Mouse (Mus musculus): ENCODE results near the gene Gpr146. TPM values are rescaled to one million over a fixed set of nuclear protein-coding genes. Genes with fewer than 3 reads are reported as not detected.
A peak's percentile ranks its signal among the peaks of the same experiment; 100 is the strongest.
"Not testable (repeated sequence)": the region's sequence is repeated elsewhere in the genome, so short reads cannot be mapped to it uniquely, and the experiment has no call there.

Gene Gpr146
- 10 to 100 TPM; 33.7 to 37.2 TPM for total RNA-seq (2021)

- peak; percentile 84 to 85 for DNase-seq
- intact Hi-C loops (cut with DNase I): no loop called here
Observed at GRCm38 (mm10) chr5:139377468-139378270, at the start of gene Gpr146. Gene Gpr146 (plus strand): TSS chr5:139377697.

- intact Hi-C loops (cut with DNase I): loop anchor here (5.0 kb wide), 1 partner anchor 177 kb away; no protein-coding TSS in a partner anchor
- DNase-seq: no peak
Observed at GRCm38 (mm10) chr5:139330766-139331165, 46.7 kb upstream of the Gpr146 start.

- DNase-seq: peak; percentile 85 to 92
- intact Hi-C loops (cut with DNase I): loop anchor here (1.0 to 5.0 kb wide), 2 partner anchors 24 to 176 kb away; no protein-coding TSS in a partner anchor
Observed at GRCm38 (mm10) chr5:139331742-139332141, 45.8 kb upstream of the Gpr146 start.

DNA sequence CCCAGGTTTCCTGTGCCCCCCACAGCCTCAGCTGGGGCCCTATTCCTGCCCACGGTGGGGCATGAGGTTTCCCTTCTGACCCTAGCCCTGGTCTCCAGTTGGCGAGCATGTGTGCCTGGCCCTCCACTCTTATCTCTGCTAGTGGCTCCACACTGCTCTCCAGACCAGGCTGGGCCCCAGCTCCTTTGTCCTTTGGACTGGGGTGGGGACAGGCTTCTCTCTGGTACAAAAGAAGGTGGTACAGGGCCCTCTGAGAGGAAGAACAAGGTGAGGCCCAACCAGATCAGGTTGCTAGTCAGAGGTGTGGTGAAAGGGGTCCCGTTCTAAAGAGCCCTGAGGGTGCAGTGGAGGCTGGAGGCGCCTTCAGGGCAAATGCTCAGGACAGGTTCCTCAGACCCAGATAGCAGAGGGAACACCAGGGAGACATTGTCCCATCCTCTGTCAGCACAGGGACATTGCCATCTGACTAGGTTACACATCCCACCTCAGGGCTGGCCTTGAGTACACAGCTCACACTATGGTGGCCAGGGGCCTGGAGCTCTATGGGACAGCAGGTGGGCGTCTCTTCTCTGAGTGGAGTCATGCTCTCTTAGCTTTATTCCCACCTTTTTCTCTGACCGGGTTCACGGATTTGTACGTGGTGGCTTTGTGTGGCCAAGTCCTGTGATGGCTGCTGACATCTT is 44.8 kb upstream of the Gpr146 start:
- no peak for DNase-seq
- intact Hi-C loops (cut with DNase I): loop anchor here (1.0 to 5.0 kb wide), 2 partner anchors 23 to 175 kb away; no protein-coding TSS in a partner anchor

- no peak for DNase-seq
- intact Hi-C loops (cut with DNase I): loop anchor here (5.0 kb wide), 1 partner anchor 174 kb away; no protein-coding TSS in a partner anchor
Observed at GRCm38 (mm10) chr5:139333301-139334013, 44.0 kb upstream of the Gpr146 start.

GRCm38 (mm10) chr5:139334394-139334793 is 43.1 kb upstream of the Gpr146 start:
- DNase-seq: not testable (repeated sequence)
- intact Hi-C loops (cut with DNase I): loop anchor here (5.0 kb wide), 1 partner anchor 173 kb away; no protein-coding TSS in a partner anchor

DNA sequence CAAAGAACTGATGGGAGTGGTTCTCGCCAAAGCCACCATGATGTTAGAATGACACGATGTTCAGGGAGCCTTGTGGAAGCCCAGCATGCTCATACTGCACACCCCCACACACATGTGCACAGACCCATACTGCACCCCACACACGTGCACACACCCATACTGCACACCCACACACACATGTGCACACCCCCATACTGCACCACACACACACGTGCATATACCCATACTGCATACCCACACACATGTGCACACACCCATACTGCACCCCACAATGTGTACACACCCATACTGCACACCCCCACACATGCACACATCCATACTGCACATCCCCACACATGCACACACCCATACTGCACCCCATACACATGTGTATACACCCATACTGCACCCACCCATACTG is 41.9 kb upstream of the Gpr146 start:
- intact Hi-C loops (cut with DNase I): no loop called here
- no peak for DNase-seq

DNA sequence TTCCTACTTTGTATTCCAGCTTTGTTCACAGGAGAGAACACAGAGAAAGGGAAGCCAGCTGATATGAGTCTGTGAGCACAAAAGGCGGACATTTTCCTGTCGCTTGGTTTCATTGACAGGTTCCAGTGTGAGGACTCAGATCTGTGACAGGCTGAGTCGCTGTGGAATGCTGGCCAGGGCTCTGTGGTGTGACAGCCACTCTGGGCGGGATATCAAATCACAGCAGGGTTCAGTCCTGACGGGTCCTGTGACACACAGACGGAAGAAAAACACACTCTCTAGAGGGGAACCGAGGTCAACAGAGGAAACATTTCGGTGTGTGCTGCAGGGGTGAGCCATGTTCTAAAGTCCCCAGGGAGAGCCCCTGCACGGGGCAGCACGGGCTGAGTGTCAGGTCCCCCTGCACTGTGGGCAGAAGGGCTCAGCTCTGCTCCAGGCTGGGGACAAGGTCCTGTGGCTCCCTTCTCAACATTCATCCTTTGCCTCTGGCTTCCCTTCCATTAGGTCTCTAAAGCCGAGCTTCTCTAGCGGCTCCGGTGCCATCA is 39.6 kb upstream of the Gpr146 start:
- intact Hi-C loops (cut with DNase I): no loop called here
- DNase-seq: peak; percentile 47 to 53

GRCm38 (mm10) chr5:139338403-139338802 is 39.1 kb upstream of the Gpr146 start:
- intact Hi-C loops (cut with DNase I): no loop called here
- DNase-seq: peak in 1 of 2 experiments; percentile 48

GRCm38 (mm10) chr5:139338891-139339290 is 38.6 kb upstream of the Gpr146 start:
- DNase-seq: no peak
- intact Hi-C loops (cut with DNase I): no loop called here

- intact Hi-C loops (cut with DNase I): no loop called here
- DNase-seq: peak; percentile 83 to 90
Observed at GRCm38 (mm10) chr5:139344021-139344686, 33.3 kb upstream of the Gpr146 start.

DNA sequence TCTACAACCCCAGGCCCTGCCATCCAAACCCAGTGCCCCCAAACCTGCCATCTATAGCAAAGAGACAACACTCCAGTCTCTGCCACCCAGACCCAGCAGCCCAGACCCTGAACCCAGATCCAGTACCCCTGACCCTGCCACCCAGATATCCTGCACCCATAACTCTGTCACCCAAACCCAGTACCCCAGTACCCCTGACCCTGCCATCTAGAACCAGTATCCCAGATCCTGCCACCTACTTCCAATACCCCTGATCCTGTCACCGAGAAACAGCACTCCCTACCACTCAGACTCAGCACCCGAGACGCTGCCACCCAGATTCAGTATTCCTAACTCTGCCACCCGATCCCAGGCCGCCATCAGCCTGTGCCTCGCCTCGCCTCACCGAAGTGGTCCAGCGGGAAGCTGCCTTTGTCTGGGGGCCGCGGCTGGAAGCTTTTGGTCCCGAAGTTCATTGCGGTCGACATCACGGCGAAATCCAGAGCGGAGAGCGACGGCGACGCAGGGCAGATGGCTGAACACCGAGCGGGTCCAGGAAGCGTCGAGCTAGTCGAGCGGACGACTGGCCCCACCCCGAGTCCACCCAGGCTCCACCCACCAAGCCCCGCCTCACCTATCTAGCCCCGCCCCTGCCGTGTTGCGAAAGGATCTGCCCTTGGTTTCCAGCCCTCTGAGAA is 32.7 kb upstream of the Gpr146 start:
- peak; percentile 95 to 98 for DNase-seq
- intact Hi-C loops (cut with DNase I): no loop called here

DNA sequence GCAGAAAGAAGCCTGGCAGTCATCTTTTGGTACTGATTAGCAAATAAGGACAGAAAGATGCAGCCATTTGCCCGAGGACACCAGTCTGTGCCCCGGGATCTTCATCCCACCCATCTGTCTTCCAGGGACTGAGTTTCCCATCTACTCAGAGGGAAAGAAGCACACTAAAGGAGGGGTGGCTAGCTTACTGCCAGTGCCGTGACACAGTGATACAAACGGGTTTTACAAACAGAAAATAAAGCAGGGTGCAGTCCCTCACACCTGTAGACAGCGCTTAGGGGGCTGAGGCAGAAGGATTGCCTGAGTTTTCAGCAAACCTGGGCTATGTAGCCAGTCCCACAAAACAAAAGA is 32.2 kb upstream of the Gpr146 start:
- DNase-seq: no peak
- intact Hi-C loops (cut with DNase I): no loop called here

GRCm38 (mm10) chr5:139347225-139347624 is 30.3 kb upstream of the Gpr146 start:
- intact Hi-C loops (cut with DNase I): no loop called here
- DNase-seq: no peak

DNA sequence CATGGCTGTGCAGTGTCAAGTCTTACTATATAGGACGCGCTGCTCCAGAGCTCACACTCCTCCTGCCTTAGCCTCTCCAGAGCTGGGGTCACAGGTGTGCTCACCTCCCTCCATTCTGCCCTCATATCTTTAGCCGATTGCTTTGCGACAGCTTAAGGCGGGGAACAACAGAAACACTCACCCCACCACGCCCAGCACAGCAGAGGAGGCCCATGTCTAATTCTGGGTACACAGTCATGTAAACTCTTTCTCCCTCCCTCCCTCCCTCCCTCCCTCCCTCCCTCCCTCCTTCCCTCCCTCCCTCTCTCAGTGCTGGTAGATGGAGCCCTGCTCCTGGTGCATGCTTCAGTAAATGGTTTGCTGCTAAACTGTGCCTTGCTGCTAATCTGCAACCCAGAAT is 27.8 kb upstream of the Gpr146 start:
- DNase-seq: no peak
- intact Hi-C loops (cut with DNase I): loop anchor here (10.0 kb wide), 1 partner anchor 315 kb away; no protein-coding TSS in a partner anchor

GRCm38 (mm10) chr5:139351134-139351533 is 26.4 kb upstream of the Gpr146 start, which contains the start of gene Cox19:
Gene Cox19 (minus strand): TSS chr5:139351418.
- no peak for DNase-seq
- intact Hi-C loops (cut with DNase I): loop anchor here (10.0 kb wide), 1 partner anchor 314 kb away; no protein-coding TSS in a partner anchor

- DNase-seq: no peak
- intact Hi-C loops (cut with DNase I): loop anchor here (10.0 kb wide), 1 partner anchor 313 kb away; no protein-coding TSS in a partner anchor
Observed at GRCm38 (mm10) chr5:139351628-139352027, 25.9 kb upstream of the Gpr146 start.

DNA sequence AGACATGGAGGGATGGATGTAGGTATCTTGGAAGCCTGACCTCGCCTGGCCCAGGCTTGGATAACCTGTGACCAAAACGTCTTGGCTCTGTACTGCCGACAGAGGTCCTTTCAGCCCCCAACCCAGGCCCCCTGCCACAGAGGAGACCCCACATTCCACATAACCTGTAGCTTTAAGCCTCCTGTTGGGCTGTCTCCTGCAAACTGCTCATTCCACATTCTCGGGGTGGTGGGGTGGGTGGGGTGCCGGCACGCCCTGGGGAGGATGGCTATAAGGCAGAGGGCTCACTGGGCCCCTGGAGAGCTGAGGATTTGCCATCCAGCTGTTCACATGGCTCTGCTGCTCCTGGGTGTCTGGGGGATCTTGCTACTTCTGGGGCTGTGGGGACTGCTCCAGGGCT is 25.2 kb upstream of the Gpr146 start, which contains the start of gene Cyp2w1:
Cyp2w1 (plus strand) TSS at position 301 of the 400 bp plus-strand sequence.
- intact Hi-C loops (cut with DNase I): loop anchor here (10.0 kb wide), 1 partner anchor 312 kb away; no protein-coding TSS in a partner anchor
- DNase-seq: no peak

GRCm38 (mm10) chr5:139353496-139353895 is 24.0 kb upstream of the Gpr146 start:
- no peak for DNase-seq
- intact Hi-C loops (cut with DNase I): loop anchor here (10.0 kb wide), 1 partner anchor 311 kb away; no protein-coding TSS in a partner anchor

All from heart, postnatal 10 days (tissue).